Mouse (Mus musculus) lung, embryonic 16.5 days (tissue): ENCODE results near the gene Myl3. TPM values are rescaled to one million over a fixed set of nuclear protein-coding genes. Genes with fewer than 3 reads are reported as not detected.

Experiments used
- ATAC-seq: fragments of 200-750 bp; cut with Nextera tagmentation; 2 replicates; pipeline ENCODE4 v1.8.0; 2017; ENCODE audit warnings: low read depth, mild to moderate bottlenecking, moderate library complexity
- H3K27ac ChIP-seq: fragments of 300-500 bp; sonication (generic); 2 replicates; pipeline ENCODE4 v1.5.1; 2014; ENCODE audit warnings: mild to moderate bottlenecking, control low read depth, low read length
- H3K27me3 ChIP-seq: fragments of 300-500 bp; sonication (generic); 2 replicates; pipeline ENCODE4 v1.6.1; 2014; ENCODE audit warnings: low read depth, low read length, mixed read lengths; ENCODE audit not compliant: control insufficient read depth, insufficient read depth
- H3K36me3 ChIP-seq: fragments of 300-500 bp; sonication (generic); 2 replicates; pipeline ENCODE4 v1.6.1; 2014; ENCODE audit warnings: low read length; ENCODE audit not compliant: control insufficient read depth, insufficient read depth
- H3K4me1 ChIP-seq: fragments of 300-500 bp; sonication (generic); replicated peaks from 2 replicates; pipeline ENCODE4 v1.6.1; 2014; ENCODE audit warnings: low read length, mixed read lengths; ENCODE audit not compliant: control insufficient read depth, insufficient read depth
- H3K4me2 ChIP-seq: fragments of 300-500 bp; sonication (generic); 2 replicates; pipeline ENCODE4 v1.6.1; 2014; ENCODE audit warnings: low read depth, low read length, control low read depth
- H3K4me3 ChIP-seq: fragments of 300-500 bp; sonication (generic); 2 replicates; pipeline ENCODE4 v1.5.1; 2014; ENCODE audit warnings: mild to moderate bottlenecking, low read length, control low read depth
- H3K9ac ChIP-seq: fragments of 300-500 bp; sonication (generic); 2 replicates; pipeline ENCODE4 v1.6.1; 2014; ENCODE audit warnings: low read length, control low read depth
- H3K9me3 ChIP-seq: fragments of 300-500 bp; sonication (generic); 2 replicates; pipeline ENCODE4 v1.6.1; 2016; ENCODE audit warnings: low read length; ENCODE audit not compliant: control insufficient read depth
- WGBS: fragments of 180-500 bp; shearing (Covaris S2); extraction: QIAGEN DNeasy Blood & Tissue Kit; methylation state at CpG from one replicate; pipeline ENCODE4 v1.1.7; 2014; 5-methylcytosine and 5-hydroxymethylcytosine counted together
- polyA plus RNA-seq: library from polyadenylated mRNA; unstranded; fragments of >200 nt; fragmentation: Nextera tagmentation; extraction: Ambion mirVana; gene quantifications from 2 replicates; pipeline ENCODE4 v1.2.1, GENCODE M21; 2015

Gene Myl3
- polyA plus RNA-seq, 1 experiment from 2014 or later: 10.6 TPM

DNA sequence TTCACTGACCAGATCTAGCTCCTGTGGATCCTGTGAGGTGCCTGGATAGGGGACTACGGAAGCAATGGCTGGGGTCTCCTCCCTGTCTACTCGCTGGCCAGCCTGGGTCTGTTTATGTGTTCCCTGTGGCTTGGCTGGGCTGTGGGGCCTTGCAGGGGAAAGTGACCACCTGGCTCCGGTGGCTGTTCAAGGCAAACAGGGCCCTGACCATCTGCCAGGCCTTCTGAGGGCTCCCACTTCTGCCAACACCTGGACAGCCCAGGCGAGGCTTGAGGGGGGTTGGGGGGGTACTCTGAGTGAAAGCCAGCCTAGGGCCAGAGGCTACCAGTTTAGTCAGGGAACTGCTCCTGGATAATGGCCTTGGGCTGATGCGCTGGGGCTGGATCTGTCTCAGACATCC lies 21.7 kb upstream of the Myl3 start:
- Histone ChIP-seq H3K9ac (no peak overlapping the region), H3K4me1 (no peaks in the 10 kb centered on the region), H3K4me2 (no peak overlapping the region), H3K27me3 (no peaks in the 10 kb centered on the region), H3K36me3 (peaks cover 9% of the 10 kb centered on the region; the same call in 1 of the 2 replicates), H3K9me3 (no peaks in the 10 kb centered on the region), H3K27ac (no peak overlapping the region), H3K4me3 (no peak overlapping the region)
- 43% methylated on average over 5 of the region's 5 CpGs for WGBS
- no peak for ATAC-seq

DNA sequence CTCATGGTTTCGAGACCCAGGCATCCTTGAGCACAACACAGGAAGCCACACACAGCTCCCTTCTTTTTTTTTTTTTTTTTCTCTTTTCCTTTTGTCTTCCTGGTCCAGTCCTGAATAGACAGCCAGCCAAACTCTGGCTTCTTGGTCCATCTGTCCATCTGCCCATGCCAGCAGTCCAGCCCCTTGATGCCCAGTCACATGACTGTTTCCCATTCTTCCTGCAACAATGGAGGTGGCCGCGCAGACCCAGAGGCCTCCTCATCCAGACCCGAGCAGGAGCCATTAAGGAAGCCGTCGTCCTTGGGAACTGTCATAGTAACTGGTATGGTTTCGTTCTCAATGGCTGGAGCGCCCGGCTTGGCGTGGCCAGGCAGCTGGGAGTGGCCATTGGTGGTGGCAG lies 19.6 kb upstream of the Myl3 start:
- H3K36me3 ChIP-seq: peaks cover 6% of the 10 kb centered on the region; the same call in 1 of the 2 replicates
- no peak overlapping the region for H3K4me3 ChIP-seq
- no peaks in the 10 kb centered on the region for H3K9me3 ChIP-seq
- H3K4me1 ChIP-seq: 0 out of 2 replicates have a peak, but pooled peaks cover 4% of the 10 kb centered on the region
- no peak overlapping the region for H3K9ac ChIP-seq
- no peak for ATAC-seq
- H3K4me2 ChIP-seq: no peak overlapping the region
- H3K27me3 ChIP-seq: no peaks in the 10 kb centered on the region
- 85% methylated on average over 10 of the region's 10 CpGs for WGBS
- H3K27ac ChIP-seq: no peak overlapping the region

DNA sequence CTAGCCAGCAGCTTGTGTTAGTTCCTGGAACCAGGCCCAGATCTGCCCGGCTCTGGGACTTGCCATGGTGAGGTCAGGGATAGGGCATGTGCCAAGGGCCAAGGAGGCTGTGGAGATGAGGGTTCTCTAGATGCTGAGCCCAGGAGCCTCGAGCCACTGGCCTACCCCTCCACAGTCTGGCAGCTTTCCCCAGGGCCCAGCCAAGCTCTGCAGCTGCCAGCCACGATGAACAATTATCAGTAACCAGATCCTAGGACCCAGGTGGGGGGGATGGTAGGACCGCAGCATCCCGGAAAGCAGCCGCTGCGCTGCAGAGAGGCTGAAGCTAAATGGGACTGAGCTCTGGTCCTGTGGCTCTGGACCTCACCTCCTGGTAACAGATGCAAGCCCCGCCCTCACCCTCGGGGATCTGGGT lies 15.9 kb upstream of the Myl3 start:
- no peak overlapping the region for H3K4me2 ChIP-seq
- no peak for ATAC-seq
- peaks cover 3% of the 10 kb centered on the region; the same call in 1 of the 2 replicates for H3K27me3 ChIP-seq
- H3K36me3 ChIP-seq: peaks cover 15% of the 10 kb centered on the region
- WGBS: 27% methylated on average over 9 of the region's 9 CpGs
- H3K27ac ChIP-seq: no peak overlapping the region
- 0 out of 2 replicates have a peak, but pooled peaks cover 4% of the 10 kb centered on the region for H3K4me1 ChIP-seq
- H3K9ac ChIP-seq: no peak overlapping the region
- no peak overlapping the region for H3K4me3 ChIP-seq
- no peaks in the 10 kb centered on the region for H3K9me3 ChIP-seq

DNA sequence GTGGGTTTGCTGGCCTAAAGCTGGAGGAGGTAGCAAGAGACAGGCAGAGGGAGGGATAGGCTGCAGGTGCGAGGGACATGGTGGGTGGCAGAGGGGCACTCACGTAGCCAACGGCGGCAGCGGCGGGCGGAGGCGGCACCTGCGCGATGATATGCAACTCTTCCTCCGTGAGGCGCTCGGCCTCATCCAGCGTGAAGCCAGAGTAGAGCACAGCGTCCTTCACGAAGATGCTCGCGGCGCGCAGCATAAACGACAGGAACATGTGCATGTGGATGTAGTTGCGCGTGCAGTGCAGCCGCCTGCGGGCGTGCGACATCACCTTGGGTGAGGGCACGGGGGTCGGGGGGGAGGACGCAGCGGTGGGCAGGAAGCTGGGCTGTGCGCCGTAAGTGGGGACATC lies 14.8 kb upstream of the Myl3 start:
- 0 out of 2 replicates have a peak overlapping the region, but pooled peaks have one; percentile 19 for H3K4me2 ChIP-seq
- H3K36me3 ChIP-seq: peaks cover 15% of the 10 kb centered on the region

DNA sequence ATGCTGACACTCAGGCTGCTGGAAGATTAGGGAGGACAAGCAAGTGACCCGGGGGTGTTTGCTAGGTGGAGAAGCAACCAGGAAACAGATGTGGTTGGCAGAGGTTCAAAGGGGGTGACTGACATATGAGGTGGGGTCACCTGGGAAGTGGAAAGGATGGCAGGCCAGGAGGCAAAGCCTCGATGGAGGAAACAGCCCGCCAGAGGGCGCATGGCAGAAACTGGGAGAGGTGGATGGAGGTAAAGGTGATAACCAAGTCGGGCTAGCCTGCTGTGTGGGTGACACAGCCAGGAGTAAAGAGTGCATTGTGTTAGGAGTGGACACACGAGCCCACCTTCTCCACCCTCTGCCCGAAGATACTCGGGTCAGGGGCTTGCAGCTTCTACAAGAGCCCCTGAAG lies 11.8 kb upstream of the Myl3 start:
- no peak for ATAC-seq

More for the DNA sequence above, 14.8 kb upstream of the Myl3 start:
- WGBS: 41% methylated on average over 30 of the region's 33 CpGs
- Histone ChIP-seq H3K4me3 (no peak overlapping the region), H3K9ac (no peak overlapping the region), H3K27ac (no peak overlapping the region), H3K9me3 (no peaks in the 10 kb centered on the region), H3K4me1 (peaks cover 6% of the 10 kb centered on the region), H3K27me3 (peaks cover 3% of the 10 kb centered on the region; the same call in 1 of the 2 replicates)
- ATAC-seq: no peak

DNA sequence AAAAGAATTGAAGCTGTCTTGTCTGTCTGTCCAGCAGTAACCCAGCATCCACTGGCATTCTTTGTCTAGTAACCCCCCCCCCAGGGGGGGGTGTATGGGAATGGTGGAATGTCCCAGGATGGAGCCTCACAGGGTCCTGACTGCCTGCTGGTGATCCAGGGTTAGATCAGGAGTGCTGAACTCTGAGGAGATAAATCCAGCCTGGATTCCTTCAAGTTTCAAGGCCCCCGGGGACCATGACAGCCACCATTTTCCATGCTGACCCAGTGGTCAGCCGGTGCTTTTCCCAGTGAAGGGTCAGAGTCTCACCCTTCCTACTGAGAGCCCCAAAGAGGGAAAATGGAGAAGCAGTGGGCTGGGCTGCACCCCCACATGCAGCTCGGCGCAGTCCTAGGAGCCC lies 9.8 kb upstream of the Myl3 start:
- Histone ChIP-seq H3K4me2 (no peak overlapping the region), H3K36me3 (peaks cover 8% of the 10 kb centered on the region), H3K4me1 (peaks cover 33% of the 10 kb centered on the region), H3K9me3 (no peaks in the 10 kb centered on the region), H3K27ac (no peak overlapping the region), H3K4me3 (no peak overlapping the region), H3K9ac (no peak overlapping the region), H3K27me3 (peaks cover 8% of the 10 kb centered on the region; the same call in 1 of the 2 replicates)
- no peak for ATAC-seq
- WGBS: 59% methylated on average over 4 of the region's 4 CpGs

More for the DNA sequence above, 11.8 kb upstream of the Myl3 start:
- 10% methylated on average over 8 of the region's 8 CpGs for WGBS
- Histone ChIP-seq H3K27ac (no peak overlapping the region), H3K9me3 (no peaks in the 10 kb centered on the region), H3K4me1 (peaks cover 32% of the 10 kb centered on the region), H3K4me2 (no peak overlapping the region), H3K36me3 (peaks cover 8% of the 10 kb centered on the region), H3K9ac (no peak overlapping the region), H3K4me3 (no peak overlapping the region), H3K27me3 (peaks cover 8% of the 10 kb centered on the region; the same call in 1 of the 2 replicates)

DNA sequence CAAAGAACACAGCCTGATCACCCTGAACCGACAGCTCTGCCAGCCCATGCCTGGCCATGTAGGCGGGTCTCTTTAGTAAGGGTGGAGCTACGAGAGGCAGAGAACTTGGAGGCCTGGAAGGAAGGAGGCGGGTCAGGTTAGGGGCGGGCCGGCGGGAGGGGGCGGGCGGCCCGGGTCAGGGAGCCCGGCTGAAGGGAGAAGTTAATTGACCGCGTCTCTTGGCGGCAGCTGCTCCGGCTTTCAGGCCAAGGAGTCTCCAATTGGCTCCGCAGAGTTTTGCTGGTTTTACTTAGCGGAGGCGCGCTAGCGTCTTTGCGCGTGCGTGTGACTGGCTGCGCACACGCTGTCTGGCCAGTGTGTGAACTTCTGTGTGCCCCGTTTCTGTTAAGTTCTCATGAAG lies 9.0 kb upstream of the Myl3 start:
- H3K4me1 ChIP-seq: peaks cover 40% of the 10 kb centered on the region
- ATAC-seq: peak; percentile 95

DNA sequence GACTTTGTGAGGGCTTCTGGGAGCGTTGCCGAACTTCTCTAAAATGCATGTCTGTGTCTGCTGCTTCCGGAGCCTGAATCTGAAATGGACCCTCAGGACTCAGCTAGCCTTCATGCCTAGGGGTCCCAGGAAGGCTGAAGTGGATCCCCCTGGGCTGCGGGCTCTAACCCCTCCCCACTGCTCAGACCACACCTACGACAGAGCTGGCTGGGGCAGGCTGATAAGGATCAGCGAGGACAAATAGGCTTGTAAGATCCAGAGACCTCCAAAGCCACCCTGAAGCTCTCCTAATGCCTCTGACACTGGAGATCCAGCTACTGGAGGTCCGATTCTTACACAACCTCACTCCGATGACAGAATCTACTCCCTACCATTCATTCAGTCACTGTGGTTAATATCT lies 8.6 kb upstream of the Myl3 start:
- Histone ChIP-seq H3K9me3 (no peaks in the 10 kb centered on the region), H3K27ac (peak overlapping the region; percentile 68; the same call in 1 of the 2 replicates), H3K36me3 (peaks cover 4% of the 10 kb centered on the region), H3K4me3 (peak overlapping the region; percentile 46), H3K27me3 (peaks cover 4% of the 10 kb centered on the region; the same call in 1 of the 2 replicates), H3K4me1 (peaks cover 40% of the 10 kb centered on the region), H3K9ac (peak overlapping the region; percentile 9), H3K4me2 (peak overlapping the region; percentile 78)
- 11% methylated on average over 8 of the region's 8 CpGs for WGBS
- ATAC-seq: peak; percentile 19

More for the DNA sequence above, 9.0 kb upstream of the Myl3 start:
- no peaks in the 10 kb centered on the region for H3K9me3 ChIP-seq
- H3K27ac ChIP-seq: peak overlapping the region; percentile 68; the same call in 1 of the 2 replicates
- peak overlapping the region; percentile 9 for H3K9ac ChIP-seq
- H3K27me3 ChIP-seq: peaks cover 8% of the 10 kb centered on the region; the same call in 1 of the 2 replicates
- H3K4me2 ChIP-seq: peak overlapping the region; percentile 78
- peak overlapping the region; percentile 46 for H3K4me3 ChIP-seq
- H3K36me3 ChIP-seq: peaks cover 7% of the 10 kb centered on the region
- under 1% methylated on average over 26 of the region's 26 CpGs for WGBS

DNA sequence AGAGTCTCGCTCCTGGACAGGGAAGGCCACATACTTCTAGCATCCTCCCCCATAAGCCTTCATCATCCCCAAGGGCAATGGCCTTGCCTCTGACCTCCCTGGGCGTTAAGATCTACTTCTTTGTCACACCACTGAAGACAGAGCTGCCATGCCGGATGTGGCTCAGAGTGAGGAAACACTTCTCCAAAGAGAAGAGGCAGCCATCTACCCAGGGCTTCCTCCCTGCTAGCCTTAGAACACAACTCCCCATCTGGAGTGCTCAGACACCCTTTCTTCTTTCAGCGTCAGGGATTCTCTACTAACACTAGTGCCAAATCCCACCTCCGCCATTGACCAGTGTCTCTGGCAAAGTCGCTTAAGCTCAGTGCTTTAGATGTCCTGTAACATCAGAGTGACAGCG lies 7.5 kb upstream of the Myl3 start:
- 0 out of 2 replicates have a peak overlapping the region, but pooled peaks have one; percentile 16 for H3K9ac ChIP-seq
- ATAC-seq: no peak
- H3K36me3 ChIP-seq: peaks cover 4% of the 10 kb centered on the region
- H3K27ac ChIP-seq: no peak overlapping the region
- H3K4me3 ChIP-seq: no peak overlapping the region
- no peak overlapping the region for H3K4me2 ChIP-seq
- peaks cover 40% of the 10 kb centered on the region for H3K4me1 ChIP-seq
- H3K27me3 ChIP-seq: peaks cover 4% of the 10 kb centered on the region; the same call in 1 of the 2 replicates
- WGBS: 61% methylated on average over 7 of the region's 7 CpGs
- no peaks in the 10 kb centered on the region for H3K9me3 ChIP-seq
